Mouse (Mus musculus): Measurements from ENCODE around the gene Usp29. TPM values are rescaled to one million over a fixed set of nuclear protein-coding genes. Genes with fewer than 3 reads are reported as not detected.
A peak's percentile ranks its signal among the peaks of the same experiment; 100 is the strongest.

Usp29 gene
- 5.2 and 6.5 TPM in 2 replicates for polyA plus RNA-seq (2015; fragmentation: Nextera tagmentation; extraction: Ambion mirVana)

- peak within 1 kb of the TSS; percentile 63 for H3K4me3 ChIP-seq (ENCODE audit: low read length)
- H3K4me2 ChIP-seq (replicated peaks; ENCODE audit: low read depth, low read length) = peak within 1 kb of the TSS; percentile 58
- peaks cover 37% of the 10 kb centered on the region for H3K9me3 ChIP-seq (ENCODE audit: low read length)
- H3K4me1 ChIP-seq (ENCODE audit: insufficient read depth, low read length) = no peaks in the 10 kb centered on the region
- peak within 1 kb of the TSS; percentile 94 for H3K27ac ChIP-seq (ENCODE audit: low read length)
- H3K27me3 ChIP-seq (ENCODE audit: insufficient read depth, low read length) = no peaks in the 10 kb centered on the region
- 53% methylated on average over 24 of the region's 24 CpGs for WGBS
- peaks cover under 1% of the 10 kb centered on the region; the same call in 1 of the 2 replicates for H3K36me3 ChIP-seq (ENCODE audit: insufficient read depth, low read length)
- H3K9ac ChIP-seq (replicated peaks; ENCODE audit: low read length) = peak within 1 kb of the TSS; percentile 73
- ATAC-seq (ENCODE audit: low FRiP score, low TSS enrichment) = peak; percentile 50
Measured at GRCm38 (mm10) chr7:6730241-6730640, at the start of gene Usp29, which contains the start of gene Peg3. TSS of gene Usp29 (plus strand) at chr7:6730578. TSS of gene Peg3 (minus strand) at chr7:6730431.

DNA sequence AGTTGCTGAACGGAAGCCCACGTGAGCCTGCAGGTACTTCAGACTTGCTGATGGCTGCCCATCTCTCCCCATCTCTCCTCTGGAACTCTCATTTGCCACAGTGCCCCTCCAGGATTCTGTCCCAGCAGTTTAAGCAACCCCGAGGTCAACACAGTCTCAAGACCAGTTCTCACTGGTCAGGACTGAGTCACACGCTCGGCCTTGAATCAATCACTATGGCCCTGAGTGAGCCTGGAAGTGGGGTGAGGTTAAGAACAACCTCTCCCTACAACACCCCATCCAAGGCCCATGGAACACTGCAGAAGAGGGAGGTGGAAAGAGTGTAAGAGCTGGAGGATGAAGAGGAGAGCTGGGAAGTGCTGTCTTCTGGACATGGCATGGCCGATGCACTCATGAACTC, 44.9 kb upstream of the Usp29 start:
- 93% methylated on average over 6 of the region's 6 CpGs for WGBS
- no peak for ATAC-seq (ENCODE audit: low FRiP score, low TSS enrichment)

GRCm38 (mm10) chr7:6696241-6697045, 33.9 kb upstream of the Usp29 start, which contains the start of gene Zim1:
TSS of gene Zim1 (minus strand) at chr7:6696450.
- WGBS = 10% methylated on average over 32 of the region's 32 CpGs
- peak; percentile 100 for ATAC-seq (ENCODE audit: low FRiP score, low TSS enrichment)
- Histone ChIP-seq H3K27me3 (ENCODE audit: insufficient read depth, low read length) (no peaks in the 10 kb centered on the region), H3K9ac (replicated peaks; ENCODE audit: low read length) (peak within 1 kb of the TSS; percentile 47), H3K27ac (ENCODE audit: low read length) (no peak within 1 kb of the TSS), H3K4me1 (ENCODE audit: insufficient read depth, low read length) (0 out of 2 replicates have a peak, but pooled peaks cover 3% of the 10 kb centered on the region), H3K36me3 (ENCODE audit: insufficient read depth, low read length) (no peaks in the 10 kb centered on the region), H3K9me3 (ENCODE audit: low read length) (no peaks in the 10 kb centered on the region), H3K4me3 (ENCODE audit: low read length) (peak within 1 kb of the TSS; percentile 50), H3K4me2 (replicated peaks; ENCODE audit: low read depth, low read length) (peak within 1 kb of the TSS; percentile 58)

More for the DNA sequence above, 44.9 kb upstream of the Usp29 start:
- Histone ChIP-seq H3K36me3 (ENCODE audit: insufficient read depth, low read length) (no peaks in the 10 kb centered on the region), H3K9me3 (ENCODE audit: low read length) (no peaks in the 10 kb centered on the region), H3K4me1 (ENCODE audit: insufficient read depth, low read length) (no peaks in the 10 kb centered on the region), H3K27ac (ENCODE audit: low read length) (no peak overlapping the region), H3K4me3 (ENCODE audit: low read length) (no peak overlapping the region), H3K4me2 (replicated peaks; ENCODE audit: low read depth, low read length) (no peak overlapping the region), H3K27me3 (ENCODE audit: insufficient read depth, low read length) (no peaks in the 10 kb centered on the region), H3K9ac (replicated peaks; ENCODE audit: low read length) (no peak overlapping the region)

DNA sequence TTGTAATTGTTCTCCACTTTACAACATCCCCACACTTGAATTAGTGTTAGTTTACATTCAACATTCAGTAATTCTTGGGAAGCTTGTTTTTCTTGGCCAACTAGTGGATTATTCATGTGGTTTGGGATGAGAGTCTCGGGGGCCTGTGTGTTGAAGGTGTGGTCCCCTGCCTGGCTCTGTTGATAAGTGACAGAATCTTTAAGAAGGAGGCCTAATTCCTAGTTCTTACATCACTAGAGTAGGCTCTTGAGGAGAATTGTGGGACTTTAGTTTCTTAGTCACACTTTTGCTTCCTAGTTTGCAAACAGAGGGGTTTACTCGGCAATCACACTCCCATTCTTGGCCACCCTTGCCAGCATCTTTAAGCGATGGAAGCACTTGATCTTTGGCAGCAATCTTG, 31.1 kb upstream of the Usp29 start:
- H3K36me3 ChIP-seq (ENCODE audit: insufficient read depth, low read length) = no peaks in the 10 kb centered on the region
- no peak overlapping the region for H3K9ac ChIP-seq (replicated peaks; ENCODE audit: low read length)
- WGBS = 84% methylated on average over 3 of the region's 3 CpGs
- H3K4me2 ChIP-seq (replicated peaks; ENCODE audit: low read depth, low read length) = no peak overlapping the region
- H3K27me3 ChIP-seq (ENCODE audit: insufficient read depth, low read length) = no peaks in the 10 kb centered on the region
- 0 out of 2 replicates have a peak, but pooled peaks cover 3% of the 10 kb centered on the region for H3K4me1 ChIP-seq (ENCODE audit: insufficient read depth, low read length)
- H3K27ac ChIP-seq (ENCODE audit: low read length) = no peak overlapping the region
- no peaks in the 10 kb centered on the region for H3K9me3 ChIP-seq (ENCODE audit: low read length)
- no peak overlapping the region for H3K4me3 ChIP-seq (ENCODE audit: low read length)
- ATAC-seq (ENCODE audit: low FRiP score, low TSS enrichment) = no peak

GRCm38 (mm10) chr7:6707416-6708015, 22.9 kb upstream of the Usp29 start:
- H3K4me3 ChIP-seq (ENCODE audit: low read length) = no peak overlapping the region
- 95% methylated on average over 23 of the region's 23 CpGs for WGBS
- no peak overlapping the region for H3K4me2 ChIP-seq (replicated peaks; ENCODE audit: low read depth, low read length)
- no peak for ATAC-seq (ENCODE audit: low FRiP score, low TSS enrichment)
- H3K36me3 ChIP-seq (ENCODE audit: insufficient read depth, low read length) = peaks cover 46% of the 10 kb centered on the region
- H3K27me3 ChIP-seq (ENCODE audit: insufficient read depth, low read length) = no peaks in the 10 kb centered on the region
- peaks cover 8% of the 10 kb centered on the region; the same call in 1 of the 2 replicates for H3K9me3 ChIP-seq (ENCODE audit: low read length)
- H3K9ac ChIP-seq (replicated peaks; ENCODE audit: low read length) = no peak overlapping the region
- no peaks in the 10 kb centered on the region for H3K4me1 ChIP-seq (ENCODE audit: insufficient read depth, low read length)
- H3K27ac ChIP-seq (ENCODE audit: low read length) = no peak overlapping the region

- H3K9me3 ChIP-seq (ENCODE audit: low read length) = peaks cover 8% of the 10 kb centered on the region; the same call in 1 of the 2 replicates
Measured at GRCm38 (mm10) chr7:6708451-6709180, 21.8 kb upstream of the Usp29 start.

GRCm38 (mm10) chr7:6709396-6709795, 21.0 kb upstream of the Usp29 start:
- Histone ChIP-seq H3K4me2 (replicated peaks; ENCODE audit: low read depth, low read length) (no peak overlapping the region), H3K27me3 (ENCODE audit: insufficient read depth, low read length) (no peaks in the 10 kb centered on the region), H3K36me3 (ENCODE audit: insufficient read depth, low read length) (peaks cover 53% of the 10 kb centered on the region), H3K9me3 (ENCODE audit: low read length) (peaks cover 8% of the 10 kb centered on the region; the same call in 1 of the 2 replicates), H3K4me1 (ENCODE audit: insufficient read depth, low read length) (no peaks in the 10 kb centered on the region), H3K4me3 (ENCODE audit: low read length) (no peak overlapping the region), H3K9ac (replicated peaks; ENCODE audit: low read length) (no peak overlapping the region), H3K27ac (ENCODE audit: low read length) (no peak overlapping the region)
- ATAC-seq (ENCODE audit: low FRiP score, low TSS enrichment) = no peak
- 87% methylated on average over 15 of the region's 15 CpGs for WGBS

More at GRCm38 (mm10) chr7:6708451-6709180, 21.8 kb upstream of the Usp29 start:
- no peak overlapping the region for H3K27ac ChIP-seq (ENCODE audit: low read length)
- no peaks in the 10 kb centered on the region for H3K27me3 ChIP-seq (ENCODE audit: insufficient read depth, low read length)
- no peaks in the 10 kb centered on the region for H3K4me1 ChIP-seq (ENCODE audit: insufficient read depth, low read length)
- no peak for ATAC-seq (ENCODE audit: low FRiP score, low TSS enrichment)
- no peak overlapping the region for H3K9ac ChIP-seq (replicated peaks; ENCODE audit: low read length)
- H3K4me2 ChIP-seq (replicated peaks; ENCODE audit: low read depth, low read length) = no peak overlapping the region
- peaks cover 53% of the 10 kb centered on the region for H3K36me3 ChIP-seq (ENCODE audit: insufficient read depth, low read length)
- no peak overlapping the region for H3K4me3 ChIP-seq (ENCODE audit: low read length)
- WGBS = 64% methylated on average over 17 of the region's 17 CpGs

DNA sequence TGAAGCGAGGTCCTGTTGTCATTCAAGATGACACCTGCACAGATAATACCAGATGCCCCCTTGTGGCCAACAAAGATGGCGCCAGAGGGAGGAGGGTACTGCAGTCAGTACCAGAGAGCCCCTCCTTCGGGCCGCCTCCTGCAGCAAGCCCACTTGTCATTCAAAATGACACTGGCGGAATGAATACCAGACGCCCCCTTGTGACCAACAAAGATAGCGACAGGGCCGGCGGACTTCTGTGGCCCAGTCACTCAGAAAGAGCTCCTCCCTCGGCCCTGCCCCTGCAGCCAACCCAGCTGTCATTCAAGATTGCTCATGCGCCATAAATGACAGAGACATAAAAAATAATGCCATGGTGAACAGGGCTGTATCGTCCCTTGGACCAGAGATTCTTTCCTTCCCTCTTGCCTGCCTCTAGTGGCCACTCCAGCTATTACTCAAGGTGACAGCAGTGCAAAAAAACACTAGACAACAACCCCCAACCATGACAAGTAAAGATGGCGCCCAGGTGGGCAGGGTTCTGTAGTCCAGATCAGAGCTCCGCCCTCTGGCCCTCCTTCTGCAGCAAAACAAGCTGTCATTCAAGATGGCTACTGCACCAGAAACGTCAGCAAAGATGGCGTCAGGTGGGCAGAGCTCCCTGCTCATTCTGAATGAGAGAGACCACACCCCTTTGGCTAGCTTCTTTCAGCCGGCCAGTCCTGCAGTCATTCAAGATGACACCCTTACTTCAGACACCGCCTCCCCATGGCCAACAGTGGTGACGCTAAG, 2.8 kb upstream of the Usp29 start:
- Histone ChIP-seq H3K36me3 (ENCODE audit: insufficient read depth, low read length) (peaks cover 8% of the 10 kb centered on the region; the same call in 1 of the 2 replicates), H3K9ac (replicated peaks; ENCODE audit: low read length) (peak overlapping the region; percentile 38; the same call in 1 of the 2 replicates), H3K4me3 (ENCODE audit: low read length) (peak overlapping the region; percentile 63), H3K27ac (ENCODE audit: low read length) (peak overlapping the region; percentile 86), H3K4me1 (ENCODE audit: insufficient read depth, low read length) (no peaks in the 10 kb centered on the region), H3K9me3 (ENCODE audit: low read length) (peaks cover 37% of the 10 kb centered on the region), H3K4me2 (replicated peaks; ENCODE audit: low read depth, low read length) (peak overlapping the region; percentile 51), H3K27me3 (ENCODE audit: insufficient read depth, low read length) (no peaks in the 10 kb centered on the region)
- WGBS = 60% methylated on average over 19 of the region's 19 CpGs
- peak; percentile 55 for ATAC-seq (ENCODE audit: low FRiP score, low TSS enrichment)

All from kidney, embryonic 16.5 days (tissue).